14 mouse cellular contexts compared by ENCODE assay signal in genomic region chr7:129984367-129984766, GRCm38 (mm10).
A peak's percentile ranks its signal among the peaks of the same experiment; 100 is the strongest.
DNase-seq lines count a peak whose midpoint lies in the region; ATAC-seq and TF ChIP-seq lines count a peak whose summit lies in the region.
"Had no signal": no experiment of that assay in that cellular context is flagged by ENCODE, and none has a peak within 500 bp of the region (broad histone marks: within the 10 kb centered on the region; RNA-seq: fewer than 3 reads in every experiment).

No protein-coding gene starts in this region.

- TF ChIP-seq CTCF in lung, embryonic 14.5 days (IDR thresholded peaks at IDR 0.05; ENCODE audit: low read depth) = no peak

- H3K27me3 ChIP-seq in heart, embryonic 13.5 days (replicated peaks) = no peaks in the 10 kb centered on the region
- no peaks in the 10 kb centered on the region for H3K27me3 ChIP-seq in limb, embryonic 12.5 days
- H3K27me3 ChIP-seq in limb, embryonic 10.5 days (ENCODE audit: low read depth, poor library complexity, severe bottlenecking) = no peaks in the 10 kb centered on the region
- H3K27me3 ChIP-seq in lung, embryonic 14.5 days (ENCODE audit: insufficient read depth, low read length) = no peaks in the 10 kb centered on the region
- H3K27me3 ChIP-seq: liver, embryonic 15.5 days; neural tube, embryonic 12.5 days had no signal

- H3K9me3 ChIP-seq in heart, embryonic 13.5 days = no peaks in the 10 kb centered on the region
- H3K9me3 ChIP-seq in limb, embryonic 12.5 days = no peaks in the 10 kb centered on the region
- H3K9me3 ChIP-seq in limb, embryonic 10.5 days (replicated peaks) = no peaks in the 10 kb centered on the region
- H3K9me3 ChIP-seq in lung, embryonic 14.5 days (ENCODE audit: low read depth, low read length) = no peaks in the 10 kb centered on the region
- H3K9me3 ChIP-seq: forebrain, embryonic 10.5 days; liver, embryonic 15.5 days; midbrain, embryonic 12.5 days; neural tube, embryonic 12.5 days had no signal

- no peaks in the 10 kb centered on the region for H3K36me3 ChIP-seq in heart, embryonic 13.5 days
- no peaks in the 10 kb centered on the region for H3K36me3 ChIP-seq in limb, embryonic 12.5 days
- no peaks in the 10 kb centered on the region for H3K36me3 ChIP-seq in limb, embryonic 10.5 days
- H3K36me3 ChIP-seq in lung, embryonic 14.5 days (ENCODE audit: insufficient read depth) = no peaks in the 10 kb centered on the region
- H3K36me3 ChIP-seq: forebrain, embryonic 10.5 days; liver, embryonic 15.5 days; midbrain, embryonic 12.5 days; neural tube, embryonic 12.5 days had no signal

- no peak overlapping the region; the same call in 1 of the 2 replicates for H3K4me2 ChIP-seq in heart, embryonic 13.5 days
- H3K4me2 ChIP-seq in limb, embryonic 12.5 days = no peak overlapping the region
- no peak overlapping the region for H3K4me2 ChIP-seq in lung, embryonic 14.5 days
- H3K4me2 ChIP-seq: liver, embryonic 15.5 days; midbrain, embryonic 12.5 days; neural tube, embryonic 12.5 days had no signal

- no peak for ATAC-seq in heart, embryonic 13.5 days (ENCODE audit: extremely low read depth, insufficient number of reproducible peaks, low FRiP score, low TSS enrichment)
- no peak for ATAC-seq in limb, embryonic 12.5 days (ENCODE audit: insufficient number of reproducible peaks, insufficient read depth, low FRiP score, low TSS enrichment, low read depth)
- peak; percentile 70 for ATAC-seq in lung, embryonic 14.5 days (ENCODE audit: insufficient read depth)
- ATAC-seq in erythroid progenitor cell, adult 5-6 weeks (replicated peaks; ENCODE audit: low FRiP score, poor library complexity, severe bottlenecking) = no peak

- H3K4me1 ChIP-seq in heart, embryonic 13.5 days = peaks cover 49% of the 10 kb centered on the region
- peaks cover 29% of the 10 kb centered on the region for H3K4me1 ChIP-seq in limb, embryonic 12.5 days (replicated peaks)
- H3K4me1 ChIP-seq in limb, embryonic 10.5 days = peaks cover 26% of the 10 kb centered on the region
- H3K4me1 ChIP-seq in lung, embryonic 14.5 days (ENCODE audit: insufficient read depth) = peaks cover 33% of the 10 kb centered on the region
- H3K4me1 ChIP-seq: liver, embryonic 15.5 days; neural tube, embryonic 12.5 days had no signal

- no peak overlapping the region for H3K4me3 ChIP-seq in heart, embryonic 13.5 days
- no peak overlapping the region for H3K4me3 ChIP-seq in limb, embryonic 12.5 days (replicated peaks)
- H3K4me3 ChIP-seq in limb, embryonic 10.5 days = no peak overlapping the region
- no peak overlapping the region for H3K4me3 ChIP-seq in lung, embryonic 14.5 days (ENCODE audit: low read depth, low read length)
- H3K4me3 ChIP-seq: forebrain, embryonic 10.5 days; liver, embryonic 15.5 days; midbrain, embryonic 12.5 days; neural tube, embryonic 12.5 days had no signal

- peak overlapping the region; percentile 36; the same call in 1 of the 2 replicates for H3K27ac ChIP-seq in heart, embryonic 13.5 days (replicated peaks)
- 0 out of 2 replicates have a peak overlapping the region, but pooled peaks have one; percentile 17 for H3K27ac ChIP-seq in limb, embryonic 12.5 days
- H3K27ac ChIP-seq in limb, embryonic 10.5 days = no peak overlapping the region; the same call in 1 of the 2 replicates
- peak overlapping the region; percentile 75 for H3K27ac ChIP-seq in lung, embryonic 14.5 days (ENCODE audit: low read depth)
- H3K27ac ChIP-seq: forebrain, embryonic 10.5 days; liver, embryonic 15.5 days; midbrain, embryonic 12.5 days; neural tube, embryonic 12.5 days had no signal

- 43% methylated on average over 9 of the region's 9 CpGs for WGBS in heart, embryonic 13.5 days
- WGBS in limb, embryonic 12.5 days = 74% methylated on average over 9 of the region's 9 CpGs
- 76% methylated on average over 9 of the region's 9 CpGs for WGBS in limb, embryonic 10.5 days
- WGBS in lung, embryonic 14.5 days = 27% methylated on average over 9 of the region's 9 CpGs

- no peak for DNase-seq in heart, adult 18-20 months
- no peak for DNase-seq in limb, embryonic 10.5 days (ENCODE audit: low spot score)
- DNase-seq in lung, embryonic 14.5 days = peak; percentile 64
- DNase-seq in cerebellum, adult 8-10 months = no peak
- no peak for DNase-seq in spleen, adult 12 weeks (ENCODE audit: low spot score)
- DNase-seq: spleen, adult 18-20 months; thymus, adult 18-20 months had no signal

- no peak overlapping the region for H3K9ac ChIP-seq in heart, embryonic 13.5 days
- H3K9ac ChIP-seq in limb, embryonic 12.5 days (replicated peaks) = no peak overlapping the region
- no peak overlapping the region for H3K9ac ChIP-seq in lung, embryonic 14.5 days
- H3K9ac ChIP-seq: liver, embryonic 15.5 days; midbrain, embryonic 12.5 days; neural tube, embryonic 12.5 days had no signal
